Mouse (Mus musculus): ENCODE results near the gene Fam184b. TPM values are rescaled to one million over a fixed set of nuclear protein-coding genes. Genes with fewer than 3 reads are reported as not detected.

The Fam184b gene
- polyA plus RNA-seq, 1 experiment from 2014 or later = 0.85 TPM

GRCm38 (mm10) chr5:45481125-45481524, 158.3 kb downstream of the Fam184b start:
- H3K9ac ChIP-seq (ENCODE audit: low read length) = no peak overlapping the region
- DNase-seq (ENCODE audit: low spot score) (no peak), ATAC-seq (ENCODE audit: insufficient number of reproducible peaks, low FRiP score, low TSS enrichment, low read depth) (no peak)
- H3K36me3 ChIP-seq (ENCODE audit: control insufficient read depth, insufficient read depth, low read length) = no peaks in the 10 kb centered on the region
- no peak overlapping the region for H3K27ac ChIP-seq (replicated peaks; ENCODE audit: low read depth, low read length)
- no peak overlapping the region for H3K4me2 ChIP-seq (ENCODE audit: low read depth, severe bottlenecking)
- H3K4me3 ChIP-seq (ENCODE audit: low read depth, low read length) = no peak overlapping the region
- no peaks in the 10 kb centered on the region for H3K9me3 ChIP-seq (ENCODE audit: control insufficient read depth, low read length)
- no peaks in the 10 kb centered on the region for H3K4me1 ChIP-seq (ENCODE audit: control insufficient read depth, insufficient read depth, low read length)
- H3K27me3 ChIP-seq (ENCODE audit: control insufficient read depth, insufficient read depth, low read length) = no peaks in the 10 kb centered on the region
- WGBS = 85% methylated on average over 2 of the region's 2 CpGs

GRCm38 (mm10) chr5:45480066-45480465, 159.3 kb downstream of the Fam184b start:
- ATAC-seq (ENCODE audit: insufficient number of reproducible peaks, low FRiP score, low TSS enrichment, low read depth) (no peak), DNase-seq (ENCODE audit: low spot score) (no peak)
- Histone ChIP-seq H3K9ac (ENCODE audit: low read length) (no peak overlapping the region), H3K9me3 (ENCODE audit: control insufficient read depth, low read length) (no peaks in the 10 kb centered on the region), H3K36me3 (ENCODE audit: control insufficient read depth, insufficient read depth, low read length) (no peaks in the 10 kb centered on the region), H3K4me1 (ENCODE audit: control insufficient read depth, insufficient read depth, low read length) (no peaks in the 10 kb centered on the region), H3K4me3 (ENCODE audit: low read depth, low read length) (no peak overlapping the region), H3K27ac (replicated peaks; ENCODE audit: low read depth, low read length) (no peak overlapping the region), H3K27me3 (ENCODE audit: control insufficient read depth, insufficient read depth, low read length) (no peaks in the 10 kb centered on the region), H3K4me2 (ENCODE audit: low read depth, severe bottlenecking) (no peak overlapping the region)
- WGBS = 88% methylated on average over 1 of the region's 1 CpGs

Other genes starting within 250 kb of the Fam184b start
- gene Qdpr, start 189.4 kb downstream of the Fam184b start, polyA plus RNA-seq (2014; fragmentation: Nextera tagmentation; extraction: Ambion mirVana) = 110 and 118 TPM in 2 replicates
- gene Clrn2, start 185.9 kb downstream of the Fam184b start, polyA plus RNA-seq (2014; fragmentation: Nextera tagmentation; extraction: Ambion mirVana) = not detected in 2 replicates
- gene Lap3, start 146.2 kb downstream of the Fam184b start, polyA plus RNA-seq (2014; fragmentation: Nextera tagmentation; extraction: Ambion mirVana) = 98.3 and 104 TPM in 2 replicates
- 299 and 312 TPM in 2 replicates for gene Med28, start 119.4 kb downstream of the Fam184b start, polyA plus RNA-seq (2014; fragmentation: Nextera tagmentation; extraction: Ambion mirVana)
- gene Ncapg, start 30.3 kb upstream of the Fam184b start, polyA plus RNA-seq (2014; fragmentation: Nextera tagmentation; extraction: Ambion mirVana) = 83.7 and 84.7 TPM in 2 replicates
- gene Lcorl, start 218.0 kb upstream of the Fam184b start, polyA plus RNA-seq (2014; fragmentation: Nextera tagmentation; extraction: Ambion mirVana) = 22.7 and 27.7 TPM in 2 replicates

Measured in limb, embryonic 11.5 days (tissue).